ENCODE assay signal across 8 mouse cellular contexts in the genomic region with DNA sequence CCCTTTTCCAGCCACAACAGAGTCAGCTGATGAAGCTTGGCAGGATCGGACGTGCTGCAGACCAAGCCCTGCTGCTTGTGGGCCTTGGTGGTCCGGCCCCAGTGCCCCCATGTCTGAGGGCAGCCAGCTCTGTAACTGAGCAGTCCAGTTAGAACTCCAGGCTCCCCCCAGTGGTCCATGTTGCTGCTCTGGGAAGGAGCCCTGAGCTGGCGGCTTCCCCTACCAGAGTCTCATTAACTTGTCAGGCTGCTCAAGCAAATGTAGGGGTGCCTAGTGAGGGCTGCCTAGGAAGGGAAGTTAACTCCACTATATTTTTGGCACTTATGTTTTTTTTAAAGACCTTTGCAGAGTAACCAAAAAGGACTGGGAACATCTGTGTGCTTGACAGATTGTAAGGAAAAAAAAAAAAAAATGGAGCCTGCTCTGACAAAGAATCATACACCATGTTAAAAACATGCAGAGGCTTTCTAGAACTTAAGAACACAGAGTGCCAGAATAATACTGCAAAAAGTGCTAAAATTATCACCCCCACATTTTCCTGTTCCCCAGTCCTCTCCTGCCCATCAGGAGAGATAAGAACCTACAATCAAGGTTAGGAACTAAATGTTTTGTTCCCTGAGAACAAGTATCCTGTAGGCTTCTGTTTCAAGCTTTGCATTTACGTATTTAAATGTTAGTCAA.
DNase-seq lines count a peak whose midpoint lies in the region; ATAC-seq and TF ChIP-seq lines count a peak whose summit lies in the region.

No protein-coding gene starts in this region.

- H3K4me2 ChIP-seq in forebrain, embryonic 12.5 days = no peak overlapping the region
- no peak overlapping the region for H3K4me2 ChIP-seq in hindbrain, embryonic 16.5 days (ENCODE audit: low read length)
- H3K4me2 ChIP-seq in limb, embryonic 15.5 days = no peak overlapping the region

- no peaks in the 10 kb centered on the region for H3K9me3 ChIP-seq in forebrain, embryonic 12.5 days
- H3K9me3 ChIP-seq in hindbrain, embryonic 16.5 days (ENCODE audit: control insufficient read depth, low read length) = no peaks in the 10 kb centered on the region
- H3K9me3 ChIP-seq in limb, embryonic 15.5 days = no peaks in the 10 kb centered on the region

- H3K27ac ChIP-seq in forebrain, embryonic 12.5 days = no peak overlapping the region
- peak overlapping the region; percentile 14; the same call in 1 of the 2 replicates for H3K27ac ChIP-seq in hindbrain, embryonic 16.5 days (ENCODE audit: low read depth, low read length)
- peak overlapping the region; percentile 87 for H3K27ac ChIP-seq in limb, embryonic 15.5 days
- peak overlapping the region; percentile 71 for H3K27ac ChIP-seq in testis, adult 2 months (ENCODE audit: control insufficient read depth, insufficient read depth, low read depth, low read length)

- peaks cover 42% of the 10 kb centered on the region for H3K36me3 ChIP-seq in forebrain, embryonic 12.5 days (replicated peaks)
- H3K36me3 ChIP-seq in hindbrain, embryonic 16.5 days (ENCODE audit: control insufficient read depth, insufficient read depth, low read length) = peaks cover 31% of the 10 kb centered on the region
- H3K36me3 ChIP-seq in limb, embryonic 15.5 days = peaks cover 33% of the 10 kb centered on the region
- no peaks in the 10 kb centered on the region for H3K36me3 ChIP-seq in testis, adult 2 months (ENCODE audit: control insufficient read depth, insufficient read depth, low read length)

- intact Hi-C loops in gastrocnemius, postnatal 14 days (cut with DNase I; ENCODE audit: low total_unique reads) = no loop called here

- no peaks in the 10 kb centered on the region for H3K27me3 ChIP-seq in forebrain, embryonic 12.5 days
- no peaks in the 10 kb centered on the region for H3K27me3 ChIP-seq in hindbrain, embryonic 16.5 days (replicated peaks; ENCODE audit: control insufficient read depth, insufficient read depth, low read length)
- H3K27me3 ChIP-seq in limb, embryonic 15.5 days = no peaks in the 10 kb centered on the region
- H3K27me3 ChIP-seq in testis, adult 2 months (ENCODE audit: control insufficient read depth, insufficient read depth, low read length) = no peaks in the 10 kb centered on the region

- peak; percentile 61 for DNase-seq in gastrocnemius, postnatal 14 days
- no peak for DNase-seq in gastrocnemius, adult 18-20 months (ENCODE audit: low spot score)
- DNase-seq in Muller cell, postnatal 12 days (ENCODE audit: inconsistent ontology term) = peak; percentile 29
- DNase-seq in thymus, adult 18-20 months = no peak

- H3K4me1 ChIP-seq in forebrain, embryonic 12.5 days = peaks cover 39% of the 10 kb centered on the region
- peaks cover 11% of the 10 kb centered on the region for H3K4me1 ChIP-seq in hindbrain, embryonic 16.5 days (ENCODE audit: control insufficient read depth, insufficient read depth, low read depth, low read length)
- peaks cover 70% of the 10 kb centered on the region for H3K4me1 ChIP-seq in limb, embryonic 15.5 days
- H3K4me1 ChIP-seq in testis, adult 2 months (ENCODE audit: control insufficient read depth, insufficient read depth, low read length) = peaks cover 4% of the 10 kb centered on the region

- no peak overlapping the region for H3K4me3 ChIP-seq in forebrain, embryonic 12.5 days (replicated peaks)
- no peak overlapping the region for H3K4me3 ChIP-seq in hindbrain, embryonic 16.5 days (ENCODE audit: low read length)
- no peak overlapping the region for H3K4me3 ChIP-seq in limb, embryonic 15.5 days
- no peak overlapping the region for H3K4me3 ChIP-seq in testis, adult 2 months (ENCODE audit: control insufficient read depth, low read depth, low read length)

- ATAC-seq in forebrain, embryonic 12.5 days (ENCODE audit: low FRiP score) = peak; percentile 42; the same call in 1 of the 2 replicates
- peak; percentile 77 for ATAC-seq in hindbrain, embryonic 16.5 days
- ATAC-seq in limb, embryonic 15.5 days (ENCODE audit: insufficient number of reproducible peaks, low FRiP score, low TSS enrichment, low read depth) = peak; percentile 72

- no peak for TF ChIP-seq POLR2A in testis, adult 2 months (IDR thresholded peaks at IDR 0.05; ENCODE audit: control insufficient read depth, low read depth, low read length)

- whole genome bisulfite sequencing in forebrain, embryonic 12.5 days = 56% methylated on average over 5 of the region's 5 CpGs
- WGBS in hindbrain, embryonic 16.5 days = 54% methylated on average over 5 of the region's 5 CpGs
- 21% methylated on average over 5 of the region's 5 CpGs for WGBS in limb, embryonic 15.5 days

- TF ChIP-seq CTCF in testis, adult 2 months (IDR thresholded peaks at IDR 0.05; ENCODE audit: control insufficient read depth, insufficient read depth, insufficient replicate concordance, low read depth, low read length) = no peak

- H3K9ac ChIP-seq in forebrain, embryonic 12.5 days = no peak overlapping the region
- no peak overlapping the region for H3K9ac ChIP-seq in hindbrain, embryonic 16.5 days (ENCODE audit: low read depth, low read length)
- no peak overlapping the region for H3K9ac ChIP-seq in limb, embryonic 15.5 days

Comparison
In these comparisons a context has a peak if more than half of its experiments do, and no peak if none do; other contexts are left out.
1. DNase-seq: peak in gastrocnemius, postnatal 14 days (single experiment) and Muller cell, postnatal 12 days (single experiment); none in gastrocnemius, adult 18-20 months (single experiment) and thymus, adult 18-20 months (0 of 2).
2. Peak in every context shown above with its lines, with median percentiles within 50 percentile points of each other: ATAC-seq.